Mouse (Mus musculus) cerebellum, adult 11 months (tissue): ENCODE measurements around the gene 4930435E12Rik.

Source experiments
- DNase-seq: peaks from one replicate; pipeline ENCODE4 v3.0.0; 2022

4930435E12Rik gene

DNA sequence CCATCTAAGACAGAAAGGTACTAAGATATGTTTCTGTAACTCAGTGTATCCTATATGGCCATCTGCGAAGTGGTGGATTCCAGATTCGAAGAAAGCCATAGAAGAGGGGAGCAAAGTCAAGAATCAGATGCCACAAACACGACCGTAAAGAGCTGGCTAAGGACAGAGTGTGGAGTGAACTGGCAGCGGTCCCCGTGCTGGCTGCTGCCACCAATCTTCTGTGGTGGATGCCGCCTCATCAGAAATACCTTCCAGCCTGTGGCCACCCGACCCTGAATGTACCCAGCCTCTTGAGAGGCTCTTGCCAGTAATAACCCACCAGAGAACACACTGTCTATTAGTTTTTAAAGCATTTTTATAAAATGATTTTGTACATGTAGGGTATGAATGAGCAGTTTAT, 60.2 kb downstream of the 4930435E12Rik start:
- DNase-seq, result no peak

DNA sequence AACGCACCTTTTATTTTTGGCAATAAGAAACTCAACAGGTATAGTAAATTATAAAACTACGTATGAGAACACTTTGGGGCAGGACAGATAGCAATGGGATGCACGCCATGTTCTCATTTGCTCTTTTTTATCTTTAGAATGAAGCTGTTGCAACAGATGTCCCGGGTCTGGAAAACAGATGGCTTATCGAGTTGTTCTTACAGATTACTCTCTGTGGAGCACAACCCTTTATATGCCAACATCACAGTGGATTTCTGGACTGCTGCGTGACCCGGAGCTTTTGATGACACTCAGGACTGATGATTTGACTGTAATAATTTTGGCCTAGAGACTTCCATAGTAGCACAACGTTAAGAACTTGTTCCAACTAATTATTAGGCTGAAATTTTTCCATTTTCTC, 60.8 kb downstream of the 4930435E12Rik start:
- DNase-seq, result no peak

DNA sequence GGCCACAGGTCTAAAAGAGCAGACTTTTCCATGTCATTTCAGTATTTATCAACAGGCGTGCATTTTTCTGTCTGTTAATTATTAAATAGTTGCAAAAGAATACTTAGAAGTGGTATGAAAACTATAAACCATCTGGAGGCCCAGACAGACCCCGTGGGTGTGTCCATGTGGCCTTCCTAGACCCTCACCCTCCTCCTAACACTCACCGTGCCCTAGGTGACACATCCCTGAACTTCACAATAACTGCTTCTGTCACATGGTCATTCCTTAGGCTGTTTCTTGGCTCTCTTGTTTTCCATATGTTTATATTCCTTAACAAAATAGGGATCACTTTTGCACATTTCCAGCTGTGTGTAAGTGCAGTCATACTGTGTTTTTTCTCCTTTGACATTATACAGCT, 61.9 kb downstream of the 4930435E12Rik start:
- DNase-seq, result no peak

DNA sequence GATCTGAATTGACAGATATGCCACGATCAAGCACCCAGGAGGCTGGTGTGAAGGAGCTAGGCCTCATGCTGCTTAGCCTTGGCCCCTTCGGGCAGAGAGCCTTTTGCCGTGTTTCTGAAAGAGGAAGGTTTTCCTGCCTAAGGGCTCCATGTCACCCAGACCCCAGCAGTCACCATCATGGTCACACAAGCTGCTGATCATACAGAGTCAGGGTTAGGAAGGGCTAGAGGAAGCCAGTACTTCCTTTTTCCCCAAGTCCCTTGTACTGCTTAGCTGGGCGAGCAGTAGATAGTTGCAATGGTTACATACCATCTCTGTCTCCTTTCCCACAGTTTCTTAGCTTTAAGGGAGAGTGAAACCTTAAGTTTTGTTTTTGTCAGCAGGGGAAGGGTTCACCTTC, 65.0 kb downstream of the 4930435E12Rik start:
- no peak for DNase-seq

DNA sequence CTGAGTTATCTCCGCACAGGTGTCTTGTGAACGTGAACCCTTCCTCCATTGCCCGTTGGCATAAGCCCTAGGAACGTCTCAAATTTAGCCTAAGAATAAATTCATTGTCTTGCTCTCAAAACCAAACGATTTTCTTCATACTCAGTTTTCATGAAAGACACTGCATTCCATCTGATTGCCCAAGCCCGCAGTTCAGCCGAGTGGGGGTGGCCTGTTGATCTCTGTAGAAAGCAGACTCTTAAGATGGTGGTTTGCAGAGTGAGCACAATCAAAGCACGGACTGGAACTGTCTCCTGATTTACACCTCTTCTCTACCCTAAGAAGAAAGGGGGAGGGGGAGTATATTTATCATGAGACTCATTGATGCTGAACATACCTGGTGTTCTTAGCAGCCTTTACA, 66.1 kb downstream of the 4930435E12Rik start:
- no peak for DNase-seq
